Comparison of ENCODE assay signal across 26 mouse cellular contexts in genomic region chr16:38395060-38395730, GRCm38 (mm10). TPM values are rescaled to one million over a fixed set of nuclear protein-coding genes. Genes with fewer than 3 reads are reported as not detected.
A peak's percentile ranks its signal among the peaks of the same experiment; 100 is the strongest.
DNase-seq lines count a peak whose midpoint lies in the region; ATAC-seq and TF ChIP-seq lines count a peak whose summit lies in the region.
"Had no signal": no experiment of that assay in that cellular context is flagged by ENCODE, and none has a peak within 500 bp of the region (broad histone marks: within the 10 kb centered on the region; RNA-seq: fewer than 3 reads in every experiment).

No protein-coding gene starts in this region.

- ATAC-seq in midbrain, embryonic 11.5 days (ENCODE audit: low FRiP score): no peak
- ATAC-seq: activated CD4-positive, CD25-positive, alpha-beta regulatory T cell, adult 4 months; forebrain, embryonic 15.5 days; midbrain, embryonic 13.5 days had no signal

- H3K36me3 ChIP-seq in heart, adult 2 months (ENCODE audit: control insufficient read depth, insufficient read depth, low read length): no peaks in the 10 kb centered on the region
- peaks cover 0 to 20% of the 10 kb centered on the region in 2 experiments; a peak in 2 of 4 replicates for H3K36me3 ChIP-seq in MEL (ENCODE audit: control insufficient read depth in 1 of 2, insufficient read depth in 2 of 2, low read length in 2 of 2)
- H3K36me3 ChIP-seq in megakaryocyte, embryonic 14.5 days (replicated peaks; ENCODE audit: low read length): no peaks in the 10 kb centered on the region
- H3K36me3 ChIP-seq in midbrain, embryonic 11.5 days (ENCODE audit: control insufficient read depth, insufficient read depth, low read length): no peaks in the 10 kb centered on the region
- H3K36me3 ChIP-seq: embryonic facial prominence, embryonic 13.5 days; forebrain, embryonic 15.5 days; hindbrain, embryonic 13.5 days; midbrain, embryonic 13.5 days; neural tube, embryonic 15.5 days had no signal

- DNase-seq in heart, adult 11 months: peak; percentile 82
- no peak for DNase-seq in heart, adult 2 months
- DNase-seq in 3T3-L1 (ENCODE audit: low read depth, low spot score) (peak; percentile 20), MEL (ENCODE audit: low read depth, low spot score) (peak; percentile 27)
- DNase-seq in cerebellum, adult 8-10 months: no peak
- no peak for DNase-seq in embryo, embryonic 10.5 days (ENCODE audit: low spot score)
- no peak for DNase-seq in midbrain, embryonic 11.5 days (ENCODE audit: low spot score, missing footprints)
- DNase-seq: adrenal gland, postnatal 25 days; cerebellum, adult 2 months; heart, postnatal 14 days; left cerebral cortex, postnatal 4 days; liver; lung, adult 18-20 months; right cerebral cortex, postnatal 25 days had no signal

- no peak for TF ChIP-seq EP300 in heart, adult 2 months (IDR thresholded peaks at IDR 0.05; ENCODE audit: insufficient read depth, low read depth, low read length)
- no peak for TF ChIP-seq EP300 in MEL (IDR thresholded peaks at IDR 0.05; ENCODE audit: low read depth in 1 of 2, low read length in 2 of 2)

- H3K4me2 ChIP-seq in midbrain, embryonic 11.5 days: no peak overlapping the region
- H3K4me2 ChIP-seq: forebrain, embryonic 15.5 days; hindbrain, embryonic 13.5 days; midbrain, embryonic 13.5 days; neural tube, embryonic 15.5 days had no signal

- 57% methylated on average over 6 of the region's 6 CpGs for WGBS in heart, adult 2 months
- WGBS in midbrain, embryonic 11.5 days: 77% methylated on average over 6 of the region's 6 CpGs

- intact Hi-C loops in heart, adult 2 months (cut with DNase I): loop anchor here (5.0 kb wide), 1 partner anchor 87 kb away; no protein-coding TSS in a partner anchor

- H3K27me3 ChIP-seq in heart, adult 2 months (ENCODE audit: control insufficient read depth, insufficient read depth, low read length): no peaks in the 10 kb centered on the region
- H3K27me3 ChIP-seq in MEL (ENCODE audit: control insufficient read depth in 1 of 2, insufficient read depth in 2 of 2, low read length in 2 of 2): no peaks in the 10 kb centered on the region
- no peaks in the 10 kb centered on the region for H3K27me3 ChIP-seq in megakaryocyte, embryonic 14.5 days (replicated peaks)
- H3K27me3 ChIP-seq in midbrain, embryonic 11.5 days (ENCODE audit: control insufficient read depth, insufficient read depth, low read length): no peaks in the 10 kb centered on the region
- H3K27me3 ChIP-seq: embryonic facial prominence, embryonic 13.5 days; forebrain, embryonic 15.5 days; hindbrain, embryonic 13.5 days; midbrain, embryonic 13.5 days; neural tube, embryonic 15.5 days had no signal

- no peaks in the 10 kb centered on the region for H3K9me3 ChIP-seq in MEL (replicated peaks; ENCODE audit: insufficient read depth, low read length)
- no peaks in the 10 kb centered on the region for H3K9me3 ChIP-seq in megakaryocyte, embryonic 14.5 days
- no peaks in the 10 kb centered on the region for H3K9me3 ChIP-seq in midbrain, embryonic 11.5 days (ENCODE audit: control insufficient read depth, low read length)
- H3K9me3 ChIP-seq: embryonic facial prominence, embryonic 13.5 days; forebrain, embryonic 15.5 days; hindbrain, embryonic 13.5 days; midbrain, embryonic 13.5 days; neural tube, embryonic 15.5 days had no signal

- H3K9ac ChIP-seq in heart, adult 2 months (ENCODE audit: low read depth, low read length): no peak overlapping the region
- peak overlapping the region; percentile 43 for H3K9ac ChIP-seq in MEL (ENCODE audit: control insufficient read depth, low read depth, low read length, poor library complexity, severe bottlenecking)
- no peak overlapping the region for H3K9ac ChIP-seq in midbrain, embryonic 11.5 days (ENCODE audit: low read length)
- H3K9ac ChIP-seq: embryonic facial prominence, embryonic 13.5 days; forebrain, embryonic 15.5 days; hindbrain, embryonic 13.5 days; midbrain, embryonic 13.5 days; neural tube, embryonic 15.5 days had no signal

- no peaks in the 10 kb centered on the region for H3K79me2 ChIP-seq in heart, adult 2 months (replicated peaks; ENCODE audit: control insufficient read depth, insufficient read depth, low read length)
- H3K79me2 ChIP-seq in MEL (ENCODE audit: control insufficient read depth, insufficient read depth, low read length, poor library complexity): no peaks in the 10 kb centered on the region

- no peak overlapping the region for H3K4me3 ChIP-seq in heart, adult 2 months
- H3K4me3 ChIP-seq in MEL (ENCODE audit: control insufficient read depth in 1 of 2, insufficient read depth in 1 of 2, low read depth in 2 of 2, low read length in 2 of 2): no peak overlapping the region
- H3K4me3 ChIP-seq in megakaryocyte, embryonic 14.5 days (replicated peaks): peak overlapping the region; percentile 53
- H3K4me3 ChIP-seq in midbrain, embryonic 11.5 days (ENCODE audit: low read depth, low read length): no peak overlapping the region
- H3K4me3 ChIP-seq: embryonic facial prominence, embryonic 13.5 days; forebrain, embryonic 15.5 days; hindbrain, embryonic 13.5 days; left cerebral cortex, adult 2 months; midbrain, embryonic 13.5 days; neural tube, embryonic 15.5 days had no signal

- peaks cover 5% of the 10 kb centered on the region for H3K4me1 ChIP-seq in heart, adult 2 months (ENCODE audit: control insufficient read depth, insufficient read depth, low read length)
- H3K4me1 ChIP-seq in MEL (ENCODE audit: control insufficient read depth in 1 of 2, insufficient read depth in 2 of 2, low read length in 2 of 2): peaks cover 7 to 23% of the 10 kb centered on the region in 2 experiments
- peaks cover 78% of the 10 kb centered on the region for H3K4me1 ChIP-seq in megakaryocyte, embryonic 14.5 days
- peaks cover 7% of the 10 kb centered on the region; the same call in 1 of the 2 replicates for H3K4me1 ChIP-seq in midbrain, embryonic 11.5 days (ENCODE audit: control insufficient read depth, insufficient read depth, low read length)

- TF ChIP-seq CTCF in heart, adult 2 months (IDR thresholded peaks at IDR 0.05): no peak
- TF ChIP-seq CTCF in MEL (IDR thresholded peaks at IDR 0.05 in 2 of 3, conservative IDR thresholded peaks at IDR 0.05 in 1 of 3; ENCODE audit: control insufficient read depth in 1 of 3, insufficient read depth in 1 of 3, low read depth in 2 of 3, low read length in 3 of 3, poor library complexity in 1 of 3, severe bottlenecking in 1 of 3): no peak

- TF ChIP-seq POLR2A in heart, adult 2 months (IDR thresholded peaks at IDR 0.05; ENCODE audit: insufficient read depth, low read depth, low read length): no peak
- no peak for TF ChIP-seq POLR2A in MEL (IDR thresholded peaks at IDR 0.05; ENCODE audit: control insufficient read depth in 1 of 2, insufficient read depth in 1 of 2, low read depth in 1 of 2, low read length in 2 of 2, poor library complexity in 1 of 2)

- H3K27ac ChIP-seq in heart, adult 2 months: no peak overlapping the region; the same call in 1 of the 2 replicates
- H3K27ac ChIP-seq in MEL (ENCODE audit: control insufficient read depth, low read depth, low read length): peak overlapping the region; percentile 33
- H3K27ac ChIP-seq in midbrain, embryonic 11.5 days (ENCODE audit: low read depth, low read length): no peak overlapping the region
- H3K27ac ChIP-seq: forebrain, embryonic 15.5 days; hindbrain, embryonic 13.5 days; left cerebral cortex, adult 2 months; midbrain, embryonic 13.5 days; neural tube, embryonic 15.5 days; stomach, postnatal 0 days had no signal

- TF ChIP-seq RAD21 in MEL (IDR thresholded peaks at IDR 0.05; ENCODE audit: low read depth, low read length): no peak

RNA-seq across cellular contexts. Expression of gene Popdc2, which starts 33.2 kb away (rescaled TPM):
- total RNA-seq in heart, adult 2 months (2021): 100 to 1,000 TPM; 462 to 476 TPM
- 695 and 745 TPM in 2 replicates for polyA plus RNA-seq in heart, adult 2 months (2012; rRNA removed)
- 15.2 and 17.5 TPM in 2 replicates for total RNA-seq in MEL (2012; rRNA removed)
- polyA plus RNA-seq in MEL (2012; ENCODE audit: insufficient read depth in 1 of 2, insufficient read length in 2 of 2, low read depth in 1 of 2, low replicate concordance in 2 of 2, missing spikeins in 1 of 2): 10 to 100 TPM in 1 of 2 experiments, not detected in 1; 45.4 TPM
- polyA plus RNA-seq in megakaryocyte, embryonic 14.5 days (2012; ENCODE audit: insufficient read depth, low replicate concordance): 2.8 and 5.0 TPM in 2 replicates
- 0.59 and 2.1 TPM in 2 replicates for polyA plus RNA-seq in midbrain, embryonic 11.5 days (2014; fragmentation: Nextera tagmentation; extraction: Ambion mirVana)

RNA-seq across cellular contexts. Expression of gene Pla1a, which starts 37.8 kb away (rescaled TPM):
- 1 to 10 TPM; 6.8 to 8.8 TPM for total RNA-seq in heart, adult 2 months (2021)
- 9.6 and 13.6 TPM in 2 replicates for polyA plus RNA-seq in heart, adult 2 months (2012; rRNA removed)
- total RNA-seq in MEL (2012; rRNA removed): not detected in 2 replicates
- under 1 TPM in 1 of 2 experiments, not detected in 1; 0.04 TPM for polyA plus RNA-seq in MEL (2012; ENCODE audit: insufficient read depth in 1 of 2, insufficient read length in 2 of 2, low read depth in 1 of 2, low replicate concordance in 2 of 2, missing spikeins in 1 of 2)
- polyA plus RNA-seq in megakaryocyte, embryonic 14.5 days (2012; ENCODE audit: insufficient read depth, low replicate concordance): not detected in 2 replicates
- 0.23 and 0.59 TPM in 2 replicates for polyA plus RNA-seq in midbrain, embryonic 11.5 days (2014; fragmentation: Nextera tagmentation; extraction: Ambion mirVana)
- polyA plus RNA-seq: activated CD4-positive, CD25-positive, alpha-beta regulatory T cell, adult 4 months had no signal

RNA-seq across cellular contexts. Expression of gene Gm21987, which starts 48.4 kb away (rescaled TPM):
- not detected for total RNA-seq in heart, adult 2 months (2021)
- not detected in 2 replicates for polyA plus RNA-seq in heart, adult 2 months (2012; rRNA removed)
- total RNA-seq in MEL (2012; rRNA removed): not detected in 2 replicates
- polyA plus RNA-seq in MEL (2012; ENCODE audit: insufficient read depth in 1 of 2, insufficient read length in 2 of 2, low read depth in 1 of 2, low replicate concordance in 2 of 2, missing spikeins in 1 of 2): not detected
- polyA plus RNA-seq in megakaryocyte, embryonic 14.5 days (2012; ENCODE audit: insufficient read depth, low replicate concordance): 272 and 1,896 TPM in 2 replicates
- polyA plus RNA-seq in midbrain, embryonic 11.5 days (2014; fragmentation: Nextera tagmentation; extraction: Ambion mirVana): not detected in 2 replicates
- total RNA-seq: adrenal gland, postnatal 25 days; left cerebral cortex, adult 2 months; left cerebral cortex, postnatal 4 days had no signal
- polyA plus RNA-seq: activated CD4-positive, CD25-positive, alpha-beta regulatory T cell, adult 4 months; cerebellum, adult 2 months; cortical plate, adult 2 months; embryonic facial prominence, embryonic 13.5 days; forebrain, embryonic 15.5 days; hindbrain, embryonic 13.5 days; midbrain, embryonic 13.5 days; neural tube, embryonic 15.5 days; stomach, postnatal 0 days; thymus, postnatal 0 days had no signal

RNA-seq across cellular contexts. Expression of gene Cox17, which starts 48.4 kb away (rescaled TPM):
- 100 to 1,000 TPM; 295 to 358 TPM for total RNA-seq in heart, adult 2 months (2021)
- 190 and 221 TPM in 2 replicates for polyA plus RNA-seq in heart, adult 2 months (2012; rRNA removed)
- 293 and 295 TPM in 2 replicates for total RNA-seq in MEL (2012; rRNA removed)
- 100 to 1,000 TPM in 1 of 2 experiments, not detected in 1; 269 TPM for polyA plus RNA-seq in MEL (2012; ENCODE audit: insufficient read depth in 1 of 2, insufficient read length in 2 of 2, low read depth in 1 of 2, low replicate concordance in 2 of 2, missing spikeins in 1 of 2)
- 25.9 and 292 TPM in 2 replicates for polyA plus RNA-seq in megakaryocyte, embryonic 14.5 days (2012; ENCODE audit: insufficient read depth, low replicate concordance)
- polyA plus RNA-seq in midbrain, embryonic 11.5 days (2014; fragmentation: Nextera tagmentation; extraction: Ambion mirVana): 122 and 124 TPM in 2 replicates

RNA-seq across cellular contexts. Expression of gene Maats1, which starts 53.3 kb away (rescaled TPM):
- total RNA-seq in heart, adult 2 months (2021): not detected
- polyA plus RNA-seq in heart, adult 2 months (2012; rRNA removed): 0.20 TPM in 1 of 2 replicates, not detected in the other
- 0.10 TPM in 1 of 2 replicates, not detected in the other for total RNA-seq in MEL (2012; rRNA removed)
- under 1 TPM in 1 of 2 experiments, not detected in 1; 0.03 TPM for polyA plus RNA-seq in MEL (2012; ENCODE audit: insufficient read depth in 1 of 2, insufficient read length in 2 of 2, low read depth in 1 of 2, low replicate concordance in 2 of 2, missing spikeins in 1 of 2)
- not detected in 2 replicates for polyA plus RNA-seq in megakaryocyte, embryonic 14.5 days (2012; ENCODE audit: insufficient read depth, low replicate concordance)
- polyA plus RNA-seq in midbrain, embryonic 11.5 days (2014; fragmentation: Nextera tagmentation; extraction: Ambion mirVana): 0.32 and 0.60 TPM in 2 replicates
- polyA plus RNA-seq: intestine, embryonic 14.5 days had no signal

Comparison
In these comparisons a context has a peak if more than half of its experiments do, and no peak if none do; other contexts are left out.
1. DNase-seq: peak in heart, adult 11 months (single experiment), 3T3-L1 (single experiment) and MEL (single experiment); none in heart, adult 2 months (0 of 2), cerebellum, adult 8-10 months (single experiment), embryo, embryonic 10.5 days (single experiment) and midbrain, embryonic 11.5 days (single experiment).
2. RNA of gene Popdc2, which starts 33.2 kb away (polyA plus RNA-seq): 695 to 745 TPM in heart, adult 2 months; 45.4 TPM in MEL, 2.8 to 5.0 TPM in megakaryocyte, embryonic 14.5 days and 0.59 to 2.1 TPM in midbrain, embryonic 11.5 days; every median in the first group is over 10 times any median in the second.
3. RNA of gene Gm21987, which starts 48.4 kb away (polyA plus RNA-seq): 272 to 1,896 TPM in megakaryocyte, embryonic 14.5 days; not detected in heart, adult 2 months, not detected in MEL and not detected in midbrain, embryonic 11.5 days; every median in the first group is over 100 times any median in the second.